Mouse (Mus musculus): ENCODE results near the gene Lrrc8c. TPM values are rescaled to one million over a fixed set of nuclear protein-coding genes. Genes with fewer than 3 reads are reported as not detected.

Lrrc8c gene
- polyA plus RNA-seq, 2 experiments = 6.5 to 18.0 TPM

- ATAC-seq (ENCODE audit: insufficient read depth) (no peak), DNase-seq (ENCODE audit: low read depth in 3 of 3, low spot score in 3 of 3) (no peak)
- Histone ChIP-seq H3K4me1 (replicated peaks; ENCODE audit: control insufficient read depth in 2 of 2, insufficient read depth in 2 of 2, low read length in 1 of 2) (no peaks in the 10 kb centered on the region), H3K9me3 (ENCODE audit: control insufficient read depth, low read length) (no peaks in the 10 kb centered on the region), H3K27me3 (ENCODE audit: control insufficient read depth, insufficient read depth, low read length) (no peaks in the 10 kb centered on the region), H3K4me3 (ENCODE audit: insufficient read depth in 1 of 2, low read depth in 2 of 2, low read length in 2 of 2) (no peak overlapping the region), H3K27ac (no peak overlapping the region), H3K4me2 (ENCODE audit: low read depth) (no peak overlapping the region), H3K36me3 (replicated peaks; ENCODE audit: control insufficient read depth, insufficient read depth, low read depth) (no peaks in the 10 kb centered on the region), H3K9ac (replicated peaks) (no peak overlapping the region)
- TF ChIP-seq CTCF (IDR thresholded peaks at IDR 0.05; ENCODE audit: low read depth) (no peak), EP300 (IDR thresholded peaks at IDR 0.05; ENCODE audit: low read depth) (no peak)
- 13% methylated on average over 5 of the region's 5 CpGs for whole genome bisulfite sequencing (ENCODE audit: insufficient replicate concordance)
Observed at GRCm38 (mm10) chr5:105642517-105642916, 123.3 kb downstream of the Lrrc8c start.

- no peak for ATAC-seq (ENCODE audit: insufficient read depth)
- Histone ChIP-seq H3K27me3 (ENCODE audit: control insufficient read depth, insufficient read depth, low read length) (no peaks in the 10 kb centered on the region), H3K36me3 (replicated peaks; ENCODE audit: control insufficient read depth, insufficient read depth, low read depth) (no peaks in the 10 kb centered on the region), H3K4me3 (ENCODE audit: insufficient read depth in 1 of 2, low read depth in 2 of 2, low read length in 2 of 2) (no peak overlapping the region), H3K27ac (no peak overlapping the region), H3K9me3 (ENCODE audit: control insufficient read depth, low read length) (no peaks in the 10 kb centered on the region), H3K4me2 (ENCODE audit: low read depth) (no peak overlapping the region), H3K4me1 (replicated peaks; ENCODE audit: control insufficient read depth in 2 of 2, insufficient read depth in 2 of 2, low read length in 1 of 2) (peaks cover 0 to under 1% of the 10 kb centered on the region in 2 experiments; a peak in 1 of 4 replicates), H3K9ac (replicated peaks) (no peak overlapping the region)
- TF ChIP-seq EP300 (IDR thresholded peaks at IDR 0.05; ENCODE audit: low read depth) (no peak), CTCF (IDR thresholded peaks at IDR 0.05; ENCODE audit: low read depth) (no peak)
- WGBS (ENCODE audit: insufficient replicate concordance) = 71% methylated on average over 8 of the region's 8 CpGs
- no peak for DNase-seq (ENCODE audit: low read depth in 3 of 3, low spot score in 3 of 3)
Observed at GRCm38 (mm10) chr5:105643276-105643675, 124.1 kb downstream of the Lrrc8c start.

GRCm38 (mm10) chr5:105644195-105644594 is 125.0 kb downstream of the Lrrc8c start:
- Histone ChIP-seq H3K9ac (replicated peaks) (no peak overlapping the region), H3K9me3 (ENCODE audit: control insufficient read depth, low read length) (no peaks in the 10 kb centered on the region), H3K27me3 (ENCODE audit: control insufficient read depth, insufficient read depth, low read length) (no peaks in the 10 kb centered on the region), H3K4me1 (replicated peaks; ENCODE audit: control insufficient read depth in 2 of 2, insufficient read depth in 2 of 2, low read length in 1 of 2) (peaks cover 0 to 6% of the 10 kb centered on the region in 2 experiments; a peak in 1 of 4 replicates), H3K4me3 (ENCODE audit: insufficient read depth in 1 of 2, low read depth in 2 of 2, low read length in 2 of 2) (no peak overlapping the region), H3K27ac (no peak overlapping the region), H3K4me2 (ENCODE audit: low read depth) (no peak overlapping the region), H3K36me3 (replicated peaks; ENCODE audit: control insufficient read depth, insufficient read depth, low read depth) (no peaks in the 10 kb centered on the region)
- WGBS (ENCODE audit: insufficient replicate concordance) = 77% methylated on average over 6 of the region's 6 CpGs
- ATAC-seq (ENCODE audit: insufficient read depth) (no peak), DNase-seq (ENCODE audit: low read depth in 3 of 3, low spot score in 3 of 3) (no peak)
- TF ChIP-seq CTCF (IDR thresholded peaks at IDR 0.05; ENCODE audit: low read depth) = peak; percentile 54
- no peak for TF ChIP-seq EP300 (IDR thresholded peaks at IDR 0.05; ENCODE audit: low read depth)

DNA sequence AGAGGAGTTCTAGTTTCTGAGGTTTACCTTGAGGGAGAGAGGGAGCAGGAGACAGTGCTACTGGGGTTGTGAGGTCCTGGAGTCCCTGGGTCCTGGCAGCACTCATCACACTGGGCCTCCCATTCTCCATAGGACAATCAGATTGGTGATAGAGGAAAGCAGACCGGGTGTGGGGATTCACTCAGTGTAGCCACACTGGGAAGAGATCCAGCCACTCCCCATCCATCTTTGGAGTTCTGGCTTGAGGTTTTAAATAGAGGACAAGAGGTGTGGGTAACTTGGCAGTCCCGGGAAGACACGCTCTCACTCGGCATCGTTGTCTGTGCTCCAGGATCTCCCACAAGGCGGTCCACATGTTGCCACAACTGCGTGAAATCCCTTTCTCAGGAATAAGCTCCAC is 127.9 kb downstream of the Lrrc8c start:
- no peak for ATAC-seq (ENCODE audit: insufficient read depth)
- TF ChIP-seq EP300 (IDR thresholded peaks at IDR 0.05; ENCODE audit: low read depth) = no peak
- no peak for TF ChIP-seq CTCF (IDR thresholded peaks at IDR 0.05; ENCODE audit: low read depth)

DNA sequence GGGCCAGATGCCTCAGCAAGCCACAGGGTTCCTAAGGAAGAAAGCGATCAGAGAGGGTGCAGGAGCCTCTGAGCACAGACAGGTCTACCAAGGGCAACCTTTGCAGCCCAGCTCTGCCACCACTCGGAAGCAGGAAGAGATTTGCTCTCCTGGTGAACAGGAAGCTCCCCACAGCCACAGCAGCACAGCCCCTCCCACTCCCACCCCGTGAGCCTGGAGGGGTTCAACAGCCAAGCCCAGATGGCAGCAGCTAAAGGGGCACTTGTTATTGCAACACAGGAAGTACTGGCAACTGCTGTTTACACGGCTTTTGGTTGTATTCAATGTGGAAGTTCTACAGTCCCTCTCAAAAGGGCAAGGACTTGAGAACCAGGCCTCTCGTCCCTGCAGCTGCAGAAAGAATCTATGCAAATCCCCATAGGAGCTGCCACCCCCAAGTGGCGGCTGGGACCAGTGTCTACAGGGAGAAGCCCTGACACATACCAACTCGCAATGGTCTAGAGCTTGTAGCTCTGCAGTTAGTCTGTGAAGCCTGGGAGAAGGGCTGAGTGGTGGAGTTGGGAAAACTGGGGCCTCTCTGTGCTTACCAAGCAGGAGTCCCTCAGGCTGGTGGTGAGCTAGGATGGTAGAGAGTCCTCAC is 129.6 kb downstream of the Lrrc8c start:
- DNase-seq (ENCODE audit: low read depth in 3 of 3, low spot score in 3 of 3) (no peak), ATAC-seq (ENCODE audit: insufficient read depth) (peak; percentile 43)
- Histone ChIP-seq H3K4me2 (ENCODE audit: low read depth) (no peak overlapping the region), H3K4me1 (replicated peaks; ENCODE audit: control insufficient read depth in 2 of 2, insufficient read depth in 2 of 2, low read length in 1 of 2) (peaks cover 0 to 20% of the 10 kb centered on the region in 2 experiments; a peak in 2 of 4 replicates), H3K9ac (replicated peaks) (no peak overlapping the region), H3K27ac (peak overlapping the region; percentile 33; the same call in 1 of the 2 replicates), H3K9me3 (ENCODE audit: control insufficient read depth, low read length) (no peaks in the 10 kb centered on the region), H3K36me3 (replicated peaks; ENCODE audit: control insufficient read depth, insufficient read depth, low read depth) (no peaks in the 10 kb centered on the region), H3K27me3 (ENCODE audit: control insufficient read depth, insufficient read depth, low read length) (no peaks in the 10 kb centered on the region), H3K4me3 (ENCODE audit: insufficient read depth in 1 of 2, low read depth in 2 of 2, low read length in 2 of 2) (no peak overlapping the region)
- TF ChIP-seq EP300 (IDR thresholded peaks at IDR 0.05; ENCODE audit: low read depth) = no peak
- TF ChIP-seq CTCF (IDR thresholded peaks at IDR 0.05; ENCODE audit: low read depth) = no peak
- WGBS (ENCODE audit: insufficient replicate concordance) = 13% methylated on average over 7 of the region's 7 CpGs

More for the DNA sequence above, 127.9 kb downstream of the Lrrc8c start:
- H3K4me3 ChIP-seq (ENCODE audit: insufficient read depth in 1 of 2, low read depth in 2 of 2, low read length in 2 of 2) = no peak overlapping the region
- no peak for DNase-seq (ENCODE audit: low read depth in 3 of 3, low spot score in 3 of 3)
- H3K9me3 ChIP-seq (ENCODE audit: control insufficient read depth, low read length) = no peaks in the 10 kb centered on the region
- WGBS (ENCODE audit: insufficient replicate concordance) = 79% methylated on average over 7 of the region's 7 CpGs
- H3K9ac ChIP-seq (replicated peaks) = no peak overlapping the region
- no peaks in the 10 kb centered on the region for H3K27me3 ChIP-seq (ENCODE audit: control insufficient read depth, insufficient read depth, low read length)
- no peaks in the 10 kb centered on the region for H3K36me3 ChIP-seq (replicated peaks; ENCODE audit: control insufficient read depth, insufficient read depth, low read depth)
- no peak overlapping the region for H3K4me2 ChIP-seq (ENCODE audit: low read depth)
- no peak overlapping the region for H3K27ac ChIP-seq
- H3K4me1 ChIP-seq (replicated peaks; ENCODE audit: control insufficient read depth in 2 of 2, insufficient read depth in 2 of 2, low read length in 1 of 2) = peaks cover 0 to 20% of the 10 kb centered on the region in 2 experiments; a peak in 2 of 4 replicates

Measured in liver, embryonic 14.5 days (tissue).